Mouse (Mus musculus): ENCODE measurements at regions not wholly inside any gene's neighbourhood (a gene's known extent, or its start where the extent isn't known, plus 50 kb on each side); places are given as distances from the start of the nearest gene placed in this dataset.

GRCm38 (mm10) chr1:163190841-163191240, 105.4 kb upstream of the Mroh9 start:
- DNase-seq, result no peak

- no peak for DNase-seq
These were observed 96.4 kb upstream of the Mroh9 start for GRCm38 (mm10) chr1:163181851-163182250.

- DNase-seq, result no peak
These were observed 91.5 kb upstream of the Mroh9 start for GRCm38 (mm10) chr1:163177011-163177410.

- DNase-seq, result peak; percentile 14 to 20
These were observed 81.6 kb upstream of the Mroh9 start for GRCm38 (mm10) chr1:163167051-163167450.

GRCm38 (mm10) chr1:163163636-163164035, 78.2 kb upstream of the Mroh9 start:
- DNase-seq, result no peak

GRCm38 (mm10) chr1:163159911-163160310, 74.4 kb upstream of the Mroh9 start:
- peak in 1 of 2 experiments; percentile 1 for DNase-seq

GRCm38 (mm10) chr1:163158491-163158890, 73.0 kb upstream of the Mroh9 start:
- DNase-seq, result no peak

- peak; percentile 50 to 75 for DNase-seq
These were observed 64.9 kb upstream of the Mroh9 start for GRCm38 (mm10) chr1:163150203-163150855.

- DNase-seq, result no peak
These were observed 61.2 kb upstream of the Mroh9 start for GRCm38 (mm10) chr1:163146641-163147040.

- no peak for DNase-seq
These were observed 57.6 kb upstream of the Mroh9 start for GRCm38 (mm10) chr1:163143113-163143512.

- DNase-seq, result no peak
These were observed 56.0 kb upstream of the Mroh9 start for GRCm38 (mm10) chr1:163141471-163141870.

GRCm38 (mm10) chr1:163138179-163138578, 52.7 kb upstream of the Mroh9 start:
- no peak for DNase-seq
